Mouse (Mus musculus): ENCODE data around the gene Pepd. TPM values are rescaled to one million over a fixed set of nuclear protein-coding genes. Genes with fewer than 3 reads are reported as not detected.

Gene Pepd
- polyA plus RNA-seq, 1 experiment from 2014 or later, result 62.6 TPM

DNA sequence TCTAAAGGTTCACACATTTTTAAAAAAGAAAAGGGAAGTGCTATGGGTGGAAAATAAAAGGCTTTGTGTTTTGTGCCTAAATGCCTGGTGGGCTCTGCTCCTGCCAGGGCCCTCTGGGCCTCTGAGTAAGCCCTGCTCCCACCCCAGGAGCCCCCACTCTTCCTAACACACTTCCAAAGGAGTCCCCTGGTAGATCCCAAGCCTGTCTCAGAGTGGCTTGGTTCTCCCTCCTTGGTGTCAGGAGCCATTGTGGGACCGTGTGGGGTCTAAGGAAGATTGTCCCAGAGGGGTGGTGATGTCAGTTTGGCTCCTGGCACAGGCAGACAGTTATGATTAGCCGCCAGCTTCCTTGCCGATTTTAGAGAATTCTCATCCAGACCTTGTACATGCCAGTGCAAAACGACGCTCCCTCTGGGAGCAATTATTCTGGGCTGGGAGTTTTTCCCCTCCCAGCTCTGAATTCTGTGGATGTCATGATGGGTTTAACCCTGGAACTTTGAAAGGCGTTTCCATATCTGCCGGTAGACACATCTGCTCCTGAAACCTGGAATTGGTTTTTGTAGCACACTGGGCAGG, 74.5 kb downstream of the Pepd start:
- Histone ChIP-seq H3K27ac (replicated peaks) (no peak overlapping the region), H3K4me3 (no peak overlapping the region), H3K4me2 (no peak overlapping the region), H3K9ac (no peak overlapping the region), H3K9me3 (no peaks in the 10 kb centered on the region), H3K36me3 (no peaks in the 10 kb centered on the region), H3K4me1 (replicated peaks) (peaks cover 25% of the 10 kb centered on the region), H3K27me3 (no peaks in the 10 kb centered on the region)
- ATAC-seq (ENCODE audit: low FRiP score, low read depth), result peak; percentile 2; the same call in 1 of the 2 replicates
- 30% methylated on average over 7 of the region's 7 CpGs for WGBS

GRCm38 (mm10) chr7:34987258-34987657, 75.1 kb downstream of the Pepd start:
- no peak overlapping the region for H3K27ac ChIP-seq (replicated peaks)

GRCm38 (mm10) chr7:34988488-34988887, 76.3 kb downstream of the Pepd start:
- WGBS, result 46% methylated on average over 3 of the region's 3 CpGs
- H3K4me1 ChIP-seq (replicated peaks), result peaks cover 25% of the 10 kb centered on the region
- H3K4me3 ChIP-seq, result no peak overlapping the region
- no peaks in the 10 kb centered on the region for H3K36me3 ChIP-seq
- H3K27ac ChIP-seq (replicated peaks), result peak overlapping the region; percentile 9
- ATAC-seq (ENCODE audit: low FRiP score, low read depth), result peak; percentile 76
- H3K4me2 ChIP-seq, result no peak overlapping the region
- no peaks in the 10 kb centered on the region for H3K27me3 ChIP-seq
- H3K9me3 ChIP-seq, result no peaks in the 10 kb centered on the region
- no peak overlapping the region for H3K9ac ChIP-seq

More at GRCm38 (mm10) chr7:34987258-34987657, 75.1 kb downstream of the Pepd start:
- no peaks in the 10 kb centered on the region for H3K36me3 ChIP-seq
- H3K4me3 ChIP-seq, result no peak overlapping the region
- no peaks in the 10 kb centered on the region for H3K27me3 ChIP-seq
- no peaks in the 10 kb centered on the region for H3K9me3 ChIP-seq
- no peak overlapping the region for H3K9ac ChIP-seq
- no peak overlapping the region for H3K4me2 ChIP-seq
- 0 out of 2 replicates have a peak, but pooled peaks have one; percentile 8 for ATAC-seq (ENCODE audit: low FRiP score, low read depth)
- WGBS, result 51% methylated on average over 6 of the region's 6 CpGs
- peaks cover 25% of the 10 kb centered on the region for H3K4me1 ChIP-seq (replicated peaks)

DNA sequence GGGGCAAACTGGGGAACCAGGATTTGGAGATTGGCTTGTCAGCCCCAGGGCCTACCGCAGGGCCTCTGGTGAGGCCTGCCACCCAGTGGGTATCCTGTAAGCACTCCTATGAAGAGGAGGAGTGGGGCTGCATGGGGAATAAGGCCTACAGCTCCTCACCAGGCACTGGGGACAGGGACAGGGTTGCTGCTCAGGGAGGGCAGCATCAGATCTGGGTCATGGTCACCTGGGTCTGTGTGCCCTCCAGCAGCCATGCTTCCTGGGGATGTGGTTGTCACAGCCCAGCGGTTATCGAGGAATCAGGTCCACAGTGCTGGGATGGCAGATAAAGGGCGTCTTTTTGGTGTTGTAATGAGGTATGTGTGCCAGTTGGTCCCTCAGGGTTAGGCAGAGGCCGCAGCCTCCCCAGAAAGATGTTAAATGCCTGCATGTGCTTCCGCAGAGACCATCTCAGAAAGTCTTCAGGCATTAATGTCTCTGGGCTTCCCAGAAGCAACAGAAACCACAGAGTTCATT, 79.6 kb downstream of the Pepd start:
- Histone ChIP-seq H3K4me3 (no peak overlapping the region), H3K4me2 (no peak overlapping the region), H3K27ac (replicated peaks) (no peak overlapping the region), H3K4me1 (replicated peaks) (peaks cover 21% of the 10 kb centered on the region), H3K9ac (no peak overlapping the region), H3K27me3 (no peaks in the 10 kb centered on the region), H3K9me3 (no peaks in the 10 kb centered on the region), H3K36me3 (no peaks in the 10 kb centered on the region)
- no peak for ATAC-seq (ENCODE audit: low FRiP score, low read depth)
- WGBS, result 89% methylated on average over 6 of the region's 6 CpGs

- WGBS, result 96% methylated on average over 3 of the region's 3 CpGs
- H3K27me3 ChIP-seq, result no peaks in the 10 kb centered on the region
- H3K9ac ChIP-seq, result no peak overlapping the region
- peaks cover 14% of the 10 kb centered on the region for H3K4me1 ChIP-seq (replicated peaks)
- no peaks in the 10 kb centered on the region for H3K36me3 ChIP-seq
- no peaks in the 10 kb centered on the region for H3K9me3 ChIP-seq
- no peak overlapping the region for H3K4me2 ChIP-seq
- ATAC-seq (ENCODE audit: low FRiP score, low read depth), result no peak
- no peak overlapping the region for H3K4me3 ChIP-seq
- no peak overlapping the region for H3K27ac ChIP-seq (replicated peaks)
Measured at GRCm38 (mm10) chr7:34992766-34993165, 80.6 kb downstream of the Pepd start.

- Histone ChIP-seq H3K4me2 (no peak overlapping the region), H3K4me3 (no peak overlapping the region), H3K27me3 (no peaks in the 10 kb centered on the region), H3K4me1 (replicated peaks) (no peaks in the 10 kb centered on the region), H3K27ac (replicated peaks) (no peak overlapping the region), H3K9me3 (no peaks in the 10 kb centered on the region), H3K9ac (no peak overlapping the region), H3K36me3 (no peaks in the 10 kb centered on the region)
- no peak for ATAC-seq (ENCODE audit: low FRiP score, low read depth)
- 77% methylated on average over 7 of the region's 7 CpGs for WGBS
Measured at GRCm38 (mm10) chr7:34995872-34996662, 83.9 kb downstream of the Pepd start.

GRCm38 (mm10) chr7:35000839-35001238, 88.7 kb downstream of the Pepd start:
- Histone ChIP-seq H3K9ac (no peak overlapping the region), H3K27ac (replicated peaks) (no peak overlapping the region), H3K9me3 (no peaks in the 10 kb centered on the region), H3K27me3 (no peaks in the 10 kb centered on the region), H3K36me3 (no peaks in the 10 kb centered on the region), H3K4me3 (no peak overlapping the region), H3K4me2 (no peak overlapping the region), H3K4me1 (replicated peaks) (peaks cover 12% of the 10 kb centered on the region)
- ATAC-seq (ENCODE audit: low FRiP score, low read depth), result no peak
- 32% methylated on average over 6 of the region's 6 CpGs for WGBS

DNA sequence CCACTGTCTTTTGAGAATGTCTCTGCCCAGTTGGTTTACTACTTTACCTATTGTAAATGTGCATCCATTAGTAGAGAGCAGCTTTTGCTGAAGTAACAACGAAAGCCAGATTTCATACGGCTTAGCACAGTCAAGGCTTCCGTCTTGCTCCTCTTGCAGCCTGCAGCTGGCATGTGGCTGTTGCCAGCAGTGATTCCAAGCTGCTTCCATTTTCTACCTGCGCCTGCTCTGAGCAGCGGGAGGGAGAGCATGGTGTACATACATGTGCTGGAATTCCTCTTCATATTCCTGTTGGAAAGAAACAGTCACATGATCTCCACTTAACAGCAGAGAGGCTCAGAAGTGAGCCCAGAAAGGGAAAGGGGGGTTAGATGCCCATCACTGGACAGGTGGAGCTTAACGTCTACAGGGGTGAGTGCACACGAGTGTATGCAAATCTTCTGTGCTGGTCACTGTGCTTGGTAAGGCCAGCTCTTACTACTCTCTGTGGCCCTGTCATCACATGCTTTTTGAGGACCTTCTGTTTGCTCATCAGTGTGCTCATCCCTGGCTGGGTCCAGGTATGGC, 91.1 kb downstream of the Pepd start:
- no peak overlapping the region for H3K4me3 ChIP-seq
- no peak overlapping the region for H3K4me2 ChIP-seq
- H3K27ac ChIP-seq (replicated peaks), result no peak overlapping the region
- no peaks in the 10 kb centered on the region for H3K9me3 ChIP-seq
- no peaks in the 10 kb centered on the region for H3K36me3 ChIP-seq
- H3K27me3 ChIP-seq, result no peaks in the 10 kb centered on the region
- WGBS, result 66% methylated on average over 7 of the region's 7 CpGs
- H3K9ac ChIP-seq, result no peak overlapping the region
- no peak; the same call in 1 of the 2 replicates for ATAC-seq (ENCODE audit: low FRiP score, low read depth)
- peaks cover 12% of the 10 kb centered on the region for H3K4me1 ChIP-seq (replicated peaks)

DNA sequence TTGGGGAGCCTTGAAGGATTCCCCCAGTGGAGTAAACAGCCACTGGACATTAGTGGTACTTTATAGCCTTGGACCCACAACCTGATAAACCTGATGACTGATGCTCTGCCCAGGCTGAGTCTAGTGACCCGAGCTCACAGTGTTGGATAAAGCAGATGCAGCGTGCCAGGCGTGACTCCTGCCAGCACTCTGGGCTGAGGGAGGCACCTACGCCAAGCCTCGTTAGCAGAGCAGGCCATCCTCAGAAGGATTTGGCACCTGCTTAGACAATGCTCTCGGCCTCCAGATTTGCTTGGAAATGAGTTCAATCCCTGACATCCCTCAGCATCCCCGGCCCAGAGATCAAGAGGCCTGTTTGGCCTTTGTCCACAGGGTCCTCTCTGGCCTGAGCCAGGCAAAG, 94.5 kb downstream of the Pepd start:
- H3K27ac ChIP-seq (replicated peaks), result no peak overlapping the region
- WGBS, result 77% methylated on average over 7 of the region's 7 CpGs
- H3K9ac ChIP-seq, result no peak overlapping the region
- H3K27me3 ChIP-seq, result no peaks in the 10 kb centered on the region
- H3K4me3 ChIP-seq, result no peak overlapping the region
- no peak for ATAC-seq (ENCODE audit: low FRiP score, low read depth)
- H3K36me3 ChIP-seq, result no peaks in the 10 kb centered on the region
- peaks cover 12% of the 10 kb centered on the region for H3K4me1 ChIP-seq (replicated peaks)
- H3K9me3 ChIP-seq, result no peaks in the 10 kb centered on the region
- H3K4me2 ChIP-seq, result no peak overlapping the region

GRCm38 (mm10) chr7:35013228-35013627, 101.0 kb downstream of the Pepd start:
- H3K9me3 ChIP-seq, result no peaks in the 10 kb centered on the region
- H3K36me3 ChIP-seq, result no peaks in the 10 kb centered on the region
- peaks cover 5% of the 10 kb centered on the region for H3K4me1 ChIP-seq (replicated peaks)
- WGBS, result 34% methylated on average over 9 of the region's 9 CpGs
- no peaks in the 10 kb centered on the region for H3K27me3 ChIP-seq
- H3K4me2 ChIP-seq, result no peak overlapping the region
- H3K9ac ChIP-seq, result no peak overlapping the region
- H3K4me3 ChIP-seq, result no peak overlapping the region
- peak; percentile 50; the same call in 1 of the 2 replicates for ATAC-seq (ENCODE audit: low FRiP score, low read depth)
- no peak overlapping the region for H3K27ac ChIP-seq (replicated peaks)

- H3K4me3 ChIP-seq, result no peak overlapping the region
- no peak overlapping the region for H3K9ac ChIP-seq
- H3K36me3 ChIP-seq, result no peaks in the 10 kb centered on the region
- no peaks in the 10 kb centered on the region for H3K27me3 ChIP-seq
- WGBS, result 67% methylated on average over 2 of the region's 2 CpGs
- peaks cover 5% of the 10 kb centered on the region for H3K4me1 ChIP-seq (replicated peaks)
- ATAC-seq (ENCODE audit: low FRiP score, low read depth), result 0 out of 2 replicates have a peak, but pooled peaks have one; percentile 31
- H3K27ac ChIP-seq (replicated peaks), result no peak overlapping the region
- no peaks in the 10 kb centered on the region for H3K9me3 ChIP-seq
- no peak overlapping the region for H3K4me2 ChIP-seq
Measured at GRCm38 (mm10) chr7:35015252-35015651, 103.1 kb downstream of the Pepd start.

GRCm38 (mm10) chr7:35021365-35021764, 109.2 kb downstream of the Pepd start:
- Histone ChIP-seq H3K9ac (no peak overlapping the region), H3K27ac (replicated peaks) (no peak overlapping the region), H3K4me1 (replicated peaks) (no peaks in the 10 kb centered on the region), H3K36me3 (no peaks in the 10 kb centered on the region), H3K27me3 (no peaks in the 10 kb centered on the region), H3K4me3 (no peak overlapping the region), H3K9me3 (no peaks in the 10 kb centered on the region), H3K4me2 (no peak overlapping the region)
- 76% methylated on average over 10 of the region's 10 CpGs for WGBS
- no peak for ATAC-seq (ENCODE audit: low FRiP score, low read depth)
